Mouse (Mus musculus): ENCODE data around the gene Igsf6. TPM values are rescaled to one million over a fixed set of nuclear protein-coding genes. Genes with fewer than 3 reads are reported as not detected.

The Igsf6 gene
- under 1 TPM; 0.22 to 0.54 TPM for total RNA-seq (2021)
- long read RNA-seq, experiment 1, result 0 reads
- long read RNA-seq, experiment 2, partial matches to known transcripts, result 0 of 1 reads
- long read RNA-seq, experiment 2, other reads (novel, unspliced or antisense), result 0 of 1 reads

- Histone ChIP-seq H3K4me3 (no peak within 1 kb of the TSS), H3K27ac (no peak within 1 kb of the TSS; the same call in 1 of the 2 replicates)
- no peak for TF ChIP-seq CTCF (conservative IDR thresholded peaks at IDR 0.05)
- DNase-seq (ENCODE audit: low spot score in 2 of 2), result no peak
These were observed at the start of gene Igsf6 for GRCm38 (mm10) chr7:121074281-121074680. TSS of gene Igsf6 (minus strand) at chr7:121074572.

GRCm38 (mm10) chr7:121120143-121120818 lies 45.9 kb upstream of the Igsf6 start:
- peak; percentile 71 to 92 for DNase-seq (ENCODE audit: low spot score in 2 of 2)
- Histone ChIP-seq H3K27ac (no peak overlapping the region), H3K4me3 (no peak overlapping the region)
- TF ChIP-seq CTCF (conservative IDR thresholded peaks at IDR 0.05), result peak; percentile 95

GRCm38 (mm10) chr7:121111762-121112161 lies 37.4 kb upstream of the Igsf6 start:
- no peak for TF ChIP-seq CTCF (conservative IDR thresholded peaks at IDR 0.05)
- no peak for DNase-seq (ENCODE audit: low spot score in 2 of 2)
- Histone ChIP-seq H3K27ac (no peak overlapping the region), H3K4me3 (no peak overlapping the region)

- Histone ChIP-seq H3K4me3 (no peak overlapping the region), H3K27ac (no peak overlapping the region)
- no peak for TF ChIP-seq CTCF (conservative IDR thresholded peaks at IDR 0.05)
- DNase-seq (ENCODE audit: low spot score in 2 of 2), result no peak
These were observed 36.9 kb upstream of the Igsf6 start for GRCm38 (mm10) chr7:121111321-121111720.

DNA sequence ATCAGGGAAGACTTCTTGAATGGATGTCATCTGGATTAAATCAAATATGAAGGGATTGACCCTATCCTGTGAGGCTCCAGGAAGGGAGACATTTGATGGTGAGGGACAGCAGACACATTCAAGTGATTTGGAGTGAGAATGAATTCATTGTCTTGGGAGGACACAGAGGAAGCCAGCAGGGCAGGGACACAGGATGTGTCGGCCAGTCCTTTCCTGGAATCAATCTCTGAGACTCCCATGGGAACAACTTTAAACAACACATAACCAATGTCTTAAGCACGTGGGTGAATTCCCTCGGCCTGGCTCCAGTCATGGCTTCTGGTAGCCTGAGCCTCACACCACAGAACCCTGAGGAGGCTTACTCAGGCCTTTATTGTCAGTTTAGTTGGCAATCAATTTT lies 33.5 kb upstream of the Igsf6 start:
- no peak for DNase-seq (ENCODE audit: low spot score in 2 of 2)
- TF ChIP-seq CTCF (conservative IDR thresholded peaks at IDR 0.05), result no peak

DNA sequence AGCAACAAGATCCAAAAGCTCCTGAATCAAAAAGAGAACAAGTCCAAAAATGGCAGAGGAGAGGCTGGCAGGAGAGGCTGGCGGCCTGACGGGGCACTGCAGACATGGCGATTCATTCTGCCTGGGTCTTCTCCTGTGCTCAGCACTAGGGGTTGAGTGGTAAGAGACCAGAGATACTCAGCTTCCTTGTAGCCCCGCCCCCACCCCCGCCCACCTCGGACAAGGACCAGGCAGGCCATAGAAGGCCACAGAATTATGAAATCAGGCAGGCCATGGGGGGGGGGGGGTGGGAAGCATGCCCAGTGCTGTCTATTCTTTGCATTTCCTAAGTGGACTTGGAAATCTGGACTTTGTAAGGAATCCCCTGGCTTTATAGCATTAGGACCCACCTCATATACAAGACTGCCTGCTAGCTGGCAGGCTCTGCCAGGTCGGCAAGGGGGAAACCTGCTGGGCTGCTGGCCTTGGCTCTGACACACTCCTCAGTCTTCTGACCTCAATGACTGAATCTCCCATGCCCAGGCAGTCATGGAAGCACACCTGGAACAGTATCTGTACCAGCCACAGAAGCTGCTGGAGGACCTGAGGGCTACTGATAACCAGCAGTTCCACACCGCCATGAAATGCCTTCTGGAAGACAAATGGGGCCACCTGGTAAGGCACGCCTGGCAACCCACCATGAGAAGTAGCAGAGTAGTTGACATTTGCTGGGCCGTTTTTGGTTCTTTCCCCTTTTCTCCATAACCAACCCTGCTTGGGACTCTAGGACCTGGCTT lies 24.4 kb upstream of the Igsf6 start:
- Histone ChIP-seq H3K27ac (no peak overlapping the region), H3K4me3 (no peak overlapping the region)
- no peak for DNase-seq (ENCODE audit: low spot score in 2 of 2)
- no peak for TF ChIP-seq CTCF (conservative IDR thresholded peaks at IDR 0.05)

More for the DNA sequence above, 33.5 kb upstream of the Igsf6 start:
- no peak overlapping the region for H3K27ac ChIP-seq
- no peak overlapping the region for H3K4me3 ChIP-seq

DNA sequence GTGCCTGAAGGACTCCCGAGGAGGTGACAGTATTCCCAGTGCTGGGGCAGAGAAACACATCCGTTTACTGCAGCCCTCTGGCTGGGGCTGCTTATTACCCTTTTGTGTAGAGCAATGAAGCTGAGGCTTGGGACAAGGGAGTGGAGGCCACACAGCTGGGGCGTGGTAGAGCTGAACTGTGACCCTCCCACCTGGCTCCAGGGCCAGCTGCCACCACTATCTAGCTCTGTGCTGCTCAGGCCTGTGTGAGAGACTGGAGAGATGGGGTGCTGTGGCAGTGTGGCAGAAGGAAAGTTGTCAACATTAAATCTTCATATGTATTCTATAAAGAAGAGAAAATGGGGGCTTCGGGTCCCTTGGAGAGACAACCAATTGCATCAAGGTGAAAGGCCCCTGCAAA lies 18.7 kb upstream of the Igsf6 start:
- no peak overlapping the region for H3K27ac ChIP-seq
- no peak for TF ChIP-seq CTCF (conservative IDR thresholded peaks at IDR 0.05)
- DNase-seq (ENCODE audit: low spot score in 2 of 2), result no peak
- no peak overlapping the region for H3K4me3 ChIP-seq

GRCm38 (mm10) chr7:121090748-121091147 lies 16.4 kb upstream of the Igsf6 start:
- H3K27ac ChIP-seq, result no peak overlapping the region
- no peak for TF ChIP-seq CTCF (conservative IDR thresholded peaks at IDR 0.05)
- DNase-seq (ENCODE audit: low spot score in 2 of 2), result no peak
- no peak overlapping the region for H3K4me3 ChIP-seq

- no peak overlapping the region for H3K4me3 ChIP-seq
- DNase-seq (ENCODE audit: low spot score in 2 of 2), result no peak
- no peak overlapping the region for H3K27ac ChIP-seq
- peak; percentile 49 for TF ChIP-seq CTCF (conservative IDR thresholded peaks at IDR 0.05)
These were observed 14.4 kb upstream of the Igsf6 start for GRCm38 (mm10) chr7:121088745-121089144.

DNA sequence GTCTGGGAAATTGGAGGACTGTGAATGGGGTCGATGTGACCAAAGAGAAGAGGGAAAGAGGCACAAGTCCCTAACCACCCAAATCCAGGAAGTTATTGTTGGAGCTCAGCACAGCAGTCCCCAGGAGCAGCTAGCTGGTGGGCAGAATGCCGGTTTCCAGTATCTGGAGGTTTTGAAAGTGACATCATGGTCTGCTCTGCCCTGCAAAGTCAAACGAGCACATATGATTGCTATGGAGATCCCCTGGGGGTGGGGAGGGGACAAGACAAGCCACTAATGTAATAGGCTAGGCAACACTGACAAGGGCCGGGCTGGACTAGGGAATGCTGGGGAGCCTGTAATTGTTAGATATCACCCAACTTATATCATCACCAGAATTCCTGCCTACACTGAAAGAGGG lies 11.1 kb upstream of the Igsf6 start:
- no peak for DNase-seq (ENCODE audit: low spot score in 2 of 2)
- no peak for TF ChIP-seq CTCF (conservative IDR thresholded peaks at IDR 0.05)
- H3K27ac ChIP-seq, result no peak overlapping the region
- H3K4me3 ChIP-seq, result no peak overlapping the region

DNA sequence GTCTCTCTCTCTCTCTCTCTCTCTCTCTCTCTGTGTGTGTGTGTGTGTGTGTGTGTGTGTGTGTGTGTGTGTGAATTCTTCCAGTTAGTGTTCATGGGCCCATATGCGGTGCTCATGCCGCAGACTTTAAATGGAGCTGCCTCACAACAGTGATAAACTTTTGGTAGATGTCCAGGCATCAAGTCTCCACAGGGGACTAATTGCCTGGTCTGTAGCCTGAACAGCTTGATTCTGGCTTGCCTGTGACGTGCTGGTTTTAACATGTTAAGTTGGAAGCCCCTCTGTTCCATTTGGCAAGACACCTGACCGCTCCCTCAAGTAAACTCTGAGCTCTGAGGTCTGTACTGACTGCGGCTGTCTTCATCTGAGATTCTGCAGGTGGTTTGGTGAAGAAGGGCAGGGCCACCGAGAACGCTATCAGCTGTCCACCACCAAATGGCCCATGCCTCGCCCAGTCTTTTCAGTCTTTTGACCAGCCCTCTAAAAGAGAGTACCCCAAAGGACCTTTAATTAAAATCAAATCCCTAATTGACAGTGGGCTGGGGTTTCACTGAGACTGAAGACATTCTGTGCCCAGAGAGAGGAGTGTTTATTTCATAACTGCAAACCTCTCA lies 10.6 kb upstream of the Igsf6 start:
- H3K4me3 ChIP-seq, result no peak overlapping the region
- DNase-seq (ENCODE audit: low spot score in 2 of 2), result no peak
- TF ChIP-seq CTCF (conservative IDR thresholded peaks at IDR 0.05), result no peak
- H3K27ac ChIP-seq, result no peak overlapping the region

DNA sequence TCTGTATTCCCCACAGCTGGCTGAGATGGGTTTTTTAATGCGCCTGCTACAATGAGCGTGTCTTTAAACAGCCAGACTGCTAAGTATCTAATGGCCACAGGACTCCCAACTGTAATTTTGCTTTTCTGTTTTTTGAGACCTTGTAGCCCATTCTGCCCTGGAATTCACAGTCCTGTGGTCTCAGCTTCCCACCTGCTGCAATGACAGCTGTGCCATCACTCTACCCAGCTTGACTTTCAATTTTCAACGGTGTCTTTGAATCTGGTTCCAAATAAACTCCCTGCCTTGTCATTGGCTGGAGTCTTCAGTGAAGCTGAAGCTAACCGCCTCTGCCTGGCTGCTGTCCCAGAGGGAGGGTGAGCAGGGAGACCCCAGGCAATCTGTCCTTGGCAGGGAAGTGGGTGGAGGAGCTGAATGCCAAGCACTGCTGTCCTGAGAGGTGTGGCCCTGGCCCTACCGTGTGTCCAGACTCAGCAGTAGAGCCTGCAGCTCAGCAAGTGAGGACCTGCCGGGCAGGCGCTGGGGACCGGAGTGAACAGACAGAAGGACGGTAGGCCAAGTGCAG lies 8.7 kb upstream of the Igsf6 start:
- Histone ChIP-seq H3K4me3 (no peak overlapping the region), H3K27ac (no peak overlapping the region)
- no peak for DNase-seq (ENCODE audit: low spot score in 2 of 2)
- no peak for TF ChIP-seq CTCF (conservative IDR thresholded peaks at IDR 0.05)

GRCm38 (mm10) chr7:121081816-121082215 lies 7.4 kb upstream of the Igsf6 start:
- H3K4me3 ChIP-seq, result no peak overlapping the region
- TF ChIP-seq CTCF (conservative IDR thresholded peaks at IDR 0.05), result no peak
- no peak for DNase-seq (ENCODE audit: low spot score in 2 of 2)
- no peak overlapping the region for H3K27ac ChIP-seq

Data from layer of hippocampus, adult 2 months (tissue).